Mouse (Mus musculus): Measurements from ENCODE around the gene Akap10. TPM values are rescaled to one million over a fixed set of nuclear protein-coding genes. Genes with fewer than 3 reads are reported as not detected.
"Not testable (repeated sequence)": the region's sequence is repeated elsewhere in the genome, so short reads cannot be mapped to it uniquely, and the experiment has no call there.

Gene Akap10
- 10 to 100 TPM; 13.9 to 15.1 TPM for total RNA-seq (2021)
- long read RNA-seq, experiment 1, transcript Akap10-202 (15 exons, 3,874 nt) = major isoform, 5 of 9 reads
- long read RNA-seq, experiment 1, partial matches to known transcripts = 2 of 9 reads
- long read RNA-seq, experiment 1, other reads (novel, unspliced or antisense) = 2 of 9 reads
- long read RNA-seq, experiment 2, partial matches to known transcripts = 0 of 5 reads
- long read RNA-seq, experiment 2, other reads (novel, unspliced or antisense) = 3 of 5 reads

- DNase-seq = peak; percentile 95 to 97
Measured at GRCm38 (mm10) chr11:61930098-61930517, at the start of gene Akap10. Akap10 (minus strand) TSS chr11:61930252.

- DNase-seq = no peak
Measured at GRCm38 (mm10) chr11:61975783-61976182, 45.7 kb upstream of the Akap10 start.

GRCm38 (mm10) chr11:61974106-61974707 is 44.2 kb upstream of the Akap10 start:
- no peak for DNase-seq

GRCm38 (mm10) chr11:61971441-61972221 is 41.6 kb upstream of the Akap10 start:
- no peak for DNase-seq

GRCm38 (mm10) chr11:61970901-61971300 is 40.8 kb upstream of the Akap10 start:
- peak in 1 of 2 experiments; percentile 25 for DNase-seq

- no peak for DNase-seq
Measured at GRCm38 (mm10) chr11:61968875-61969274, 38.8 kb upstream of the Akap10 start.

- DNase-seq = no peak
Measured at GRCm38 (mm10) chr11:61967034-61967433, 37.0 kb upstream of the Akap10 start.

- DNase-seq = no peak
Measured at GRCm38 (mm10) chr11:61964611-61965010, 34.6 kb upstream of the Akap10 start.

GRCm38 (mm10) chr11:61963193-61963592 is 33.1 kb upstream of the Akap10 start:
- no peak for DNase-seq

- no peak for DNase-seq
Measured at GRCm38 (mm10) chr11:61962684-61963083, 32.6 kb upstream of the Akap10 start.

GRCm38 (mm10) chr11:61960096-61960495 is 30.0 kb upstream of the Akap10 start:
- DNase-seq = no peak

- DNase-seq = not testable (repeated sequence)
Measured at GRCm38 (mm10) chr11:61958706-61959105, 28.7 kb upstream of the Akap10 start.

- DNase-seq = peak in 1 of 2 experiments; percentile 22
Measured at GRCm38 (mm10) chr11:61957296-61957813, 27.3 kb upstream of the Akap10 start.

GRCm38 (mm10) chr11:61956572-61957295 is 26.7 kb upstream of the Akap10 start, which contains the start of gene Specc1:
Specc1 (plus strand) TSS chr11:61956763.
- DNase-seq = peak; percentile 89 to 95

- DNase-seq = no peak
Measured at GRCm38 (mm10) chr11:61955951-61956350, 25.9 kb upstream of the Akap10 start.

GRCm38 (mm10) chr11:61955136-61955535 is 25.1 kb upstream of the Akap10 start:
- DNase-seq = no peak

- peak; percentile 69 to 90 for DNase-seq
Measured at GRCm38 (mm10) chr11:61950632-61951031, 20.6 kb upstream of the Akap10 start.

- peak; percentile 29 to 69 for DNase-seq
Measured at GRCm38 (mm10) chr11:61949315-61949714, 19.3 kb upstream of the Akap10 start.

- DNase-seq = no peak
Measured at GRCm38 (mm10) chr11:61946608-61947007, 16.6 kb upstream of the Akap10 start.

GRCm38 (mm10) chr11:61944417-61944816 is 14.4 kb upstream of the Akap10 start:
- DNase-seq = no peak

- DNase-seq = no peak
Measured at GRCm38 (mm10) chr11:61942903-61943302, 12.9 kb upstream of the Akap10 start.

GRCm38 (mm10) chr11:61937761-61938160 is 7.7 kb upstream of the Akap10 start:
- no peak for DNase-seq
